Mouse (Mus musculus): Measurements from ENCODE around the gene Lamp2.
"Not testable (repeated sequence)": the region's sequence is repeated elsewhere in the genome, so short reads cannot be mapped to it uniquely, and the experiment has no call there.

Lamp2 gene

DNA sequence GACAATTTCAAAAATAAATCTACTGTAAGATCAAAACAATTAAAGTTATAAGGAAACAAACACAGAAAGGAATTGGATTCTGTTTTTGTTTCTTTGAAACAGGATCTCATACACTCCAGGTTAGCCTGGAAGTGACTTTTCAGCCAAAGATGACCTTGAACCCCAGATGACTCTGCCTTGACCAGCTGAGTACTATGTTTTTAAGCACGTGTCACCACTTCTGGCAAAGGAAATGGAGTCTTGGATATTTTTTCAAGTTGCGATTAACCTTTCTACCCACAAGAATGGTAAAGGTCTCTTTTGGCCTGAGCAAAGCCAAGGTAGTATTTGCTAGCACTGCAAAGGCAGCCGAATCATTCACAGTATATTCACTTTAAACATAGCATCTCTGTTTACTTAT is 33.2 kb downstream of the Lamp2 start:
- DNase-seq = no peak

DNA sequence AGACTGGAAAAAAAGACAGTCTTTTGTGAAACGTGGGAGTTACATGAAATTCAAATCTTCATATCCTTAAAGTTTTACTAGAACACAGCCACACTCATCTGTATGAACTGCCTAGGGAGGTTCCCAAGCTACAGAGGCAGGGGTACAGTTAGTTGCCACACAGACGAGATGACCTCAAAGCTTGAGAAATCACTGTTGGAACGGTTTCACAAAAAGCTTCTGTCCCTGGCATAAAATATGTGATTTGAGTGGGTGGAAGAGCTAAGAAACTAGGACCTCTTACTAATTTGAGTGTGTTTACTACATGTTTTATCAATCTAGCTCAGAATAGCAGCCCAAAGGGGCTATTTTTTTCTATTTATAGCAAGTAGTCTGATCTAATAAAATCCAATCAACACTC is 33.9 kb downstream of the Lamp2 start:
- DNase-seq = no peak

DNA sequence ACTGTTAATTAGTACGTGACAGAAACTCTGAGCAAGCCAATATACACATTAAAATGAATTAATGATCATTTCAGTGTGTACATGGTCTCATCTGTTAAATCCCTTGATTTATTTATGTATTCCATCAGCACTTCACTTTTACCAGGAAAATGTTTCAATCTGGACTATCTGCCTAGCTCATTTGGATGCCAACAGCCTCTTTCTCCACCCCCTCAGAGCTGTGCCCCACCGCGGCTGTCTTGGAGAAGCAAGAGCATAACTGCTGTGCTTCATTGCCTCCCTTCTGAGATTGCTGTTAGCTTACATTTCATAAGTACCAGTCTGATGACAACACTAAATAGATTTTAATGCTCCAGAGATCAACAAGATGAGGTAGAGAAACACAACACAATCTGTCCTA is 52.4 kb downstream of the Lamp2 start:
- DNase-seq = no peak

DNA sequence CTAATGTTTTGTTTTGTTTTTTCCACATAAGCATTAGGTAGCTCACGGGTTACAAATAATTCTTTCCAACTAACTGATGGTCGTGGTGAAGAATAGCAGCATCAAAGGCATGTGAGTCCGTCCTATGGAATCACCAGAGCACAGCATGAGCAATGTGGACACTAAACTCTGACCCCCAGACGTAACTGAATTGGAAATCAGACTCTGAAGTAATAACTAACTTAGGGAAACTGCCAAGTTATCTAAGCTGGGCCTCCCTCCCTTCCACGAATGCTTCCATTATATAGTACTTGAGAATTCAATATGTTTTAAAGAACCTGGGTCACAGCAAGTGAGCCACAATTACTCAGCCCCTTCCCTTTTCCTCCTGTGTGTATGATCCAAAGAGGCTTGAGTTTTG is 53.3 kb downstream of the Lamp2 start:
- DNase-seq = no peak

DNA sequence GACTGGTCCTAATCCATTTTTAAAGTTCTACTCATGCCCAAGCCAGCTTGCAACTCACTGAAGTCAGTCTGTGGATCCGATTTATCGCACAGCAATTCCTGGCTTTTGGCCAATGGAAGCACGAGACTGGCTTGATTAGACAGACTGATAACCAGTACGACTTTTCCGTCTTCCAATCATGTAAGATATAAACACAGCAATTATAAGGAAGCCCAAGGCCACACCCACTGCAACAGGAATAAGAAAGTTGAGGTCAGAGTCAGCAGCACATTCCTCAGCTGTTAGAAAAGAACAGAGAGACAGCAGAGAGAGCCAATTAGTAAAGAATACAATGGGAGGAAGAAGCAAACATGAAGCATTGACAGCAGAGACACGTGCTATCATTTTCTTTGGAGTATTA is 54.2 kb downstream of the Lamp2 start:
- no peak for DNase-seq

DNA sequence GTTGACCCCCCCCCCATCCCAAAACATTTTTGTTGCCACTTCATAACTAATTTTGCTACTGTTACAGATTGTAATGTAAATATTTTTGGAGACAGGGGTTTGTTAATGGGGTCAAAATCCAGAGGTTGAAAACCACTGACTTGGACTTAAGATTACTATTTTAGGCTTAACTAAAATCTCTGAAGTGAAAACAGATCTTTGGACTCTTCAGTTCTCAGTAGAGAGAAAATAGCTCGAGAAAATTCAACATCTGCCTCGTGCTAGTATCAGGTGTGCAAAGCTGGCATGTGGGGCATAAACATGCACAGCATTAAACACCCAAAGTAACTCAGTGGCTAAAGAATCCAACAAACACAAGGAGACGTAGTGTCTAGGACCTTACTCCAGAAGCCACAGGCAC is 55.6 kb downstream of the Lamp2 start:
- no peak for DNase-seq

DNA sequence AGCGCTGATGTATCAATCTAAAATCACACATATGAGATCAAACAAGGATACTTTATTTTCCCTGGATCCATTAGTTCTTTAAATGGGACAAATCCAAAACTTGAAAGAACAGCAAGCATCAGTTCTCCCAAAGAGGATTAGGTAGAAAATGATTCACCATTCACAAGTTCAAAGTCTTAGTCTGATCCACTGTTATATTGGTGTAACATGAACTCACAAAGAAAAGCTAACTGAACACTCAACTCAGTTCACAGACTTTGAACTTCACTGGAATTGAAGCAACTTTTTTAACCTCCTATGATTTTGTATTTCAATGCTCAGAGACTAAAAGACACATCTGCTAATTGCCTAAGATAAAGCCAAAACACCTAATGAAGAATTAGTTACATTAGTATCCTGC is 56.6 kb downstream of the Lamp2 start:
- no peak for DNase-seq

DNA sequence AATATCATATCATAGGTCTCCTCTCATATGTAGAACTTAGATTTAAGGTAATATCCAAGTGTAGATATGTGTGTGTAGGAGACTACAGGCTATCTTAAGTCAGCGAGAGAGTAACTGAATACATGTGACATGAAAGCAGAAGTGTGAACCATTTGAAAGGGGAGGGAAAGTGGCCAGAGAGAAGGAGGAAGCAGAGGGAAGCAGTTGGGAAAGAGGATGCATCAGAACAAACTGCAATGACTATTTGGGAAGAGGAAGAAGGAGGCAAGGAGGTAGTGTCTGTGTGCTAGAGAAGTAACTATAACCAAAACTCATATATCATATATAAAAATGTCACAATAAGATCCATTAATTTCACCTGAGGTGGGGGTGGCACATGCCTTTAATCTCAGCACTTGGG is 83.1 kb downstream of the Lamp2 start:
- not testable (repeated sequence) for DNase-seq

DNA sequence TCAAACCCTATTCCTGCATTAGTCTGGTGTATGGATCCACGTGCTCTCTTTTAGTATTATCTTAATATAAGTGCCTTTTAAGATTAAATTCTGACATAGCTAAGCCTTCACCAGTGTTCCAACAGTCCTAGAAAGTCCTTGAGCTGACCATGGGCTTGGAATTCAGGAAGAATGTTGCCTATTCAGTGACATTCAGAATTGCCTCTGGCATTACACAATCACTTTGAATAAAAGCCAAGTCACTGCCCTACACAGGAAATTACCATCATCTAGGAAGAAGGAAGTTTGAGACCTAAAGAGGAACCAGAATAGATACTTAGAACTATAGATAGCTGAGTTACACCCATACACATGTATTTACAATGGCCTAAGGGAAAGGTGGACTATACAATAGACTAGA is 91.6 kb downstream of the Lamp2 start:
- not testable (repeated sequence) for DNase-seq

DNA sequence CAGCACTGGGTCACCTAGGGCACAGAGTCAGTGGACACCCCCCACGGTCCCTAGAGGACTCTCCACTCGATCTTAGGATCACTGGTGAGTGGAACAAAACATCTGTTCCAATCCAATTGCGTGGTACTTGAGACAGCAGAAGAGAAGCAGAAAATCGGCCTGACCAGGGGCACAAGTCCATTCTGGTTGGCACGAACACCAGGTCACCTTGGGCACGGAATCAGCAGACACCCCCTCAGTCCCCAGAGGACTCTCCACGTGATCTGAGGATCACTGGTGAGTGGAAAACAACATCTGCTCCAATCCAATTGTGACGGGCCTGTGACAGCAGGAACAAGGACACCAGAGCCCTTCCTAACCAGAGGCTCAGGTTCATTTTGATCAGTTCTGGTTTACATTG is 94.2 kb downstream of the Lamp2 start:
- DNase-seq = no peak

All from thymus, postnatal 14 days (tissue).